Mouse (Mus musculus) CH12.LX (cell line): Measurements from ENCODE around the gene Fbl.

Source experiments
- CTCF ChIP-seq, 2 experiments: IDR thresholded peaks in 1 of 2; conservative IDR thresholded peaks in 1 of 2; 2 replicates each; pipeline ENCODE4 v1.5.1; 2011 to 2012; ENCODE audit warnings: low read depth in 2 of 2, low read length in 2 of 2, improper control_type of control experiment in 1 of 2, inconsistent platforms in 1 of 2, mild to moderate bottlenecking in 1 of 2, moderate library complexity in 1 of 2
- E2F4 ChIP-seq: IDR thresholded peaks from 2 replicates; pipeline ENCODE4 v1.6.1; 2011; ENCODE audit warnings: low read depth, low read length, improper control_type of control experiment; ENCODE audit not compliant: insufficient replicate concordance
- EP300 ChIP-seq: IDR thresholded peaks from 2 replicates; pipeline ENCODE4 v1.6.1; 2011; ENCODE audit warnings: low read length, improper control_type of control experiment
- HCFC1 ChIP-seq: IDR thresholded peaks from 2 replicates; pipeline ENCODE4 v1.6.1; 2012; ENCODE audit warnings: low read depth, mild to moderate bottlenecking, inconsistent platforms, low read length, improper control_type of control experiment
- JUND ChIP-seq: conservative IDR thresholded peaks from 2 replicates; pipeline ENCODE4 v1.6.1; 2011; ENCODE audit warnings: low read depth, low read length, improper control_type of control experiment
- KAT2A ChIP-seq: IDR thresholded peaks from 2 replicates; pipeline ENCODE4 v1.6.1; 2012; ENCODE audit warnings: low read length, improper control_type of control experiment, inconsistent platforms; ENCODE audit not compliant: insufficient replicate concordance
- MAFK ChIP-seq: IDR thresholded peaks from 2 replicates; pipeline ENCODE4 v1.6.1; 2011; ENCODE audit warnings: low read length, improper control_type of control experiment; ENCODE audit not compliant: insufficient replicate concordance
- MAX ChIP-seq: IDR thresholded peaks from 2 replicates; pipeline ENCODE4 v1.6.1; 2011; ENCODE audit warnings: low read length, improper control_type of control experiment
- MYC ChIP-seq: IDR thresholded peaks from 2 replicates; pipeline ENCODE4 v1.6.1; 2011; ENCODE audit warnings: low read depth, mild to moderate bottlenecking, improper control_type of control experiment, low read length
- POLR2A ChIP-seq: IDR thresholded peaks from 2 replicates; pipeline ENCODE4 v1.6.1; 2011; ENCODE audit warnings: low read depth, mild to moderate bottlenecking, improper control_type of control experiment, low read length
- POLR2AphosphoS2 ChIP-seq: IDR thresholded peaks from 2 replicates; pipeline ENCODE4 v1.6.1; 2011; ENCODE audit warnings: low read depth, low read length, improper control_type of control experiment
- SMC3 ChIP-seq: IDR thresholded peaks from 2 replicates; pipeline ENCODE4 v1.6.1; 2011; ENCODE audit warnings: low read depth, low read length, improper control_type of control experiment
- TBP ChIP-seq: conservative IDR thresholded peaks from 2 replicates; pipeline ENCODE4 v1.6.1; 2011; ENCODE audit warnings: low read depth, low read length, improper control_type of control experiment
- ZC3H11A ChIP-seq: IDR thresholded peaks from 2 replicates; pipeline ENCODE4 v1.6.1; 2012; ENCODE audit warnings: low read depth, mild to moderate bottlenecking, inconsistent platforms, low read length, improper control_type of control experiment

DNA sequence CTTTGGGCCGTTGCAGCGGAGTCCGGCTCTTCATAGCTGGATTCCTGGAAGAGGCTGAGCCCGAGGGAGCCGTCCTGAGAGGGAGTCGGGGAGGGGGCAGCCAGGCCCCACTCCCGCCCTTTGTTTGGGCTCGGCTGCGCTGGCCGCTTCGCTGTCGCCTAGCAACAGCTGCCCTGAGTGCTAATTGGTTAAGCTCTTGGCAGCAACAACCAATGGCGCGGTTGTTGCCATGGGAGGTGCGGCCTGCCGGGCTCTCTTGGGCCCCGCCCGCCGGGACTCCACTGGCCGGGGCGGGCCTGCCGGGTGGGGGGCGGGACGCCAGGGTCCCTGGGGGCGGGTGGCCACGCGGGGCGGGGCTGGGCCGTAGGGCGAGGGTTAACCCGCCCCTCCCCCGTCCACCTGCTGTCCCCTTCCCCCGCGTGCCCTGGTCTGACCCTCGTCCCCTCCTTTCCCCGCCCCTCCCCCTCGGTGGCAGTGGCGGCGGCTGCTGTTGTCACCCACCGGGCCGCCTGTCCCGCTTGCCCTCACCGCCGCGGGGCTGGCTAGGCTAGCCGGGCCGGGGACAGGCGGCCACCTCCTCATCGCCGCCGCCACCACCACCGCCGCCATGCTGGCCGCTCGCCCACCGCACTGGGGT, 10.3 kb downstream of the Fbl start:
- TF ChIP-seq POLR2A (no peak), JUND (no peak), MYC (no peak), EP300 (no peak), CTCF (conservative IDR thresholded peaks at IDR 0.05 in 1 of 2, IDR thresholded peaks at IDR 0.05 in 1 of 2; ENCODE audit: low read depth in 2 of 2, low read length in 2 of 2) (no peak), MAX (no peak), KAT2A (no peak), POLR2AphosphoS2 (no peak), TBP (no peak), ZC3H11A (no peak), E2F4 (no peak), MAFK (no peak), SMC3 (no peak), HCFC1 (no peak)
